Mouse (Mus musculus): Measurements from ENCODE around the gene Hdac1.

The Hdac1 gene

GRCm38 (mm10) chr4:129542592-129543141 is at the start of gene Hdac1:
Hdac1 (minus strand) TSS chr4:129542713.
- DNase-seq: peak; percentile 99

- no peak for DNase-seq
Measured at GRCm38 (mm10) chr4:129588865-129589264, 46.4 kb upstream of the Hdac1 start.

GRCm38 (mm10) chr4:129586943-129587342 is 44.4 kb upstream of the Hdac1 start:
- DNase-seq: peak; percentile 56 to 57

- no peak for DNase-seq
Measured at GRCm38 (mm10) chr4:129585773-129586172, 43.3 kb upstream of the Hdac1 start.

GRCm38 (mm10) chr4:129584884-129585608 is 42.5 kb upstream of the Hdac1 start:
- peak; percentile 92 to 98 for DNase-seq

GRCm38 (mm10) chr4:129584370-129584769 is 41.9 kb upstream of the Hdac1 start:
- DNase-seq: no peak

- no peak for DNase-seq
Measured at GRCm38 (mm10) chr4:129582251-129582650, 39.7 kb upstream of the Hdac1 start.

- DNase-seq: no peak
Measured at GRCm38 (mm10) chr4:129580347-129580746, 37.8 kb upstream of the Hdac1 start.

GRCm38 (mm10) chr4:129578466-129578865 is 36.0 kb upstream of the Hdac1 start, which contains the start of gene Fam167b:
Fam167b (minus strand) TSS chr4:129578549.
- DNase-seq: peak; percentile 77 to 83

- no peak for DNase-seq
Measured at GRCm38 (mm10) chr4:129577688-129578087, 35.2 kb upstream of the Hdac1 start.

- DNase-seq: peak; percentile 84 to 89
Measured at GRCm38 (mm10) chr4:129576863-129577491, 34.5 kb upstream of the Hdac1 start.

- DNase-seq: peak; percentile 39 to 48
Measured at GRCm38 (mm10) chr4:129575171-129575844, 32.8 kb upstream of the Hdac1 start.

- DNase-seq: no peak
Measured at GRCm38 (mm10) chr4:129573430-129573829, 30.9 kb upstream of the Hdac1 start, which contains the start of gene Lck. Lck (minus strand) TSS chr4:129573641.

GRCm38 (mm10) chr4:129573093-129573370 is 30.5 kb upstream of the Hdac1 start:
- DNase-seq: no peak

GRCm38 (mm10) chr4:129572236-129573092 is 30.0 kb upstream of the Hdac1 start:
- peak; percentile 29 to 62 for DNase-seq

GRCm38 (mm10) chr4:129571551-129572084 is 29.1 kb upstream of the Hdac1 start:
- no peak for DNase-seq

GRCm38 (mm10) chr4:129570028-129570427 is 27.5 kb upstream of the Hdac1 start:
- no peak for DNase-seq

- no peak for DNase-seq
Measured at GRCm38 (mm10) chr4:129568366-129568765, 25.9 kb upstream of the Hdac1 start.

GRCm38 (mm10) chr4:129565139-129565538 is 22.6 kb upstream of the Hdac1 start:
- DNase-seq: no peak

- DNase-seq: no peak
Measured at GRCm38 (mm10) chr4:129563718-129564117, 21.2 kb upstream of the Hdac1 start.

GRCm38 (mm10) chr4:129561184-129561583 is 18.7 kb upstream of the Hdac1 start:
- DNase-seq: no peak

GRCm38 (mm10) chr4:129558321-129558955 is 15.9 kb upstream of the Hdac1 start:
- DNase-seq: no peak

Measured in kidney, postnatal 36 days (tissue).